Mouse (Mus musculus): ENCODE data around the gene Xdh.
"Not testable (repeated sequence)": the region's sequence is repeated elsewhere in the genome, so short reads cannot be mapped to it uniquely, and the experiment has no call there.

The Xdh gene

GRCm38 (mm10) chr17:73882194-73882593 lies 67.8 kb downstream of the Xdh start:
- DNase-seq (ENCODE audit: low read depth in 1 of 2, low spot score in 2 of 2): peak in 1 of 2 experiments; percentile 21

DNA sequence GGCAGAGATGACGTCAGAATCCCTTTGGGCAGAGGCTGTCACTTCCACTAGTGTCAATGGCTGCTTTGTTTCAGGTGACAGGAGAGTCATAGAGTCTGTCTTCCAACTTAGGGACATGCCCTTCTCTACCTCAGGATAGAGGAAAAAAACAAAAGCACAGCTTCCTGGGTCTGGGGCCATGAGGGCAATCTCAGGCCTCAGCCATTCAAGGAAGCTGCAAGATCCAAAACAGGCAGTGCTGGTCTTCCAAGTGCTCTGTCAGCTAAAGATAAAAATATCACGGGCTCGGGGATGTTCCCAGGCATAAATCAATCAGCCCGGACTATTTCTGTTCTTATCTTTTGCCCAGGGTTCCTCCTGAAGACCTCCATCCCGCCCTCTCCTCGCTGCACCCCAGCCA lies 68.7 kb downstream of the Xdh start:
- DNase-seq (ENCODE audit: low read depth in 1 of 2, low spot score in 2 of 2): no peak

DNA sequence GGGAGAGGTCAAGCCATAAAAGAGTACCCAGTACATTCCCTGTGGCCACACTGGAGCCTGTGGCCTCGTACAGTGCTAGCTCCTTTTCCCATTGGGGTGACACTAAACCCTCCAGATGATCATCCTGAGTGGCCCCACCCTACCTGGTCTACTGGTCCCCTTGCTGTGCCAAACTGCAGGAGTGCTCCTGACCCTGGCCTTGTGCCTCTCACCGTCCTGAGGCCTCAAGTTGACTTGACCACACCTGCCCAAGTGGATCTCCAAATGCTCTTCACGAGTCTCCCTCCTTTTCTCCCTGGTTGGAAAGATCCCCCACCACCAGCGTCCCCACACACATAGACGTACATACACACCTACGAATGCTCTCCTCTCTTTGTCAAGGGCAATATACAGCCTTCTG lies 69.7 kb downstream of the Xdh start:
- DNase-seq (ENCODE audit: low read depth in 1 of 2, low spot score in 2 of 2): no peak

GRCm38 (mm10) chr17:73879262-73879916 lies 70.6 kb downstream of the Xdh start:
- no peak for DNase-seq (ENCODE audit: low read depth in 1 of 2, low spot score in 2 of 2)

GRCm38 (mm10) chr17:73875674-73876073 lies 74.3 kb downstream of the Xdh start:
- no peak for DNase-seq (ENCODE audit: low read depth in 1 of 2, low spot score in 2 of 2)

DNA sequence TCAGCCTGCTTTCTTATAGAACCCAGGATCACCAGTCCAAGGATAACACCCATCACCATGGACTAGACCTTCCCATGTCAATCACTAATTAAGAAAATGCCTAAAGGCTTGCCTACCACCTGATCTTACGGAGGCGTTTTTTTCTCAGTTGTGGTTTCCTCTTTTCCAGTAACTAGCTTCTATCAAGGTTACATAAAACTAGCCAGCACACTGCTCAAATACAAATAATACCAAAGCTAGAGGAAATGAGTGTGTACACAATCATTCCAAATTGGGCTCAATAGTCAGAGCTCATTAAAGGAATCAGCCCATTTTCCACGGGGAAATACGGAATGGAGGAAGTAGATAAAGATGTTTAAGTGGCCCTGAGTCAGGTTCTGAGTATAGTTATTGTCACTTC lies 74.7 kb downstream of the Xdh start:
- no peak for DNase-seq (ENCODE audit: low read depth in 1 of 2, low spot score in 2 of 2)

DNA sequence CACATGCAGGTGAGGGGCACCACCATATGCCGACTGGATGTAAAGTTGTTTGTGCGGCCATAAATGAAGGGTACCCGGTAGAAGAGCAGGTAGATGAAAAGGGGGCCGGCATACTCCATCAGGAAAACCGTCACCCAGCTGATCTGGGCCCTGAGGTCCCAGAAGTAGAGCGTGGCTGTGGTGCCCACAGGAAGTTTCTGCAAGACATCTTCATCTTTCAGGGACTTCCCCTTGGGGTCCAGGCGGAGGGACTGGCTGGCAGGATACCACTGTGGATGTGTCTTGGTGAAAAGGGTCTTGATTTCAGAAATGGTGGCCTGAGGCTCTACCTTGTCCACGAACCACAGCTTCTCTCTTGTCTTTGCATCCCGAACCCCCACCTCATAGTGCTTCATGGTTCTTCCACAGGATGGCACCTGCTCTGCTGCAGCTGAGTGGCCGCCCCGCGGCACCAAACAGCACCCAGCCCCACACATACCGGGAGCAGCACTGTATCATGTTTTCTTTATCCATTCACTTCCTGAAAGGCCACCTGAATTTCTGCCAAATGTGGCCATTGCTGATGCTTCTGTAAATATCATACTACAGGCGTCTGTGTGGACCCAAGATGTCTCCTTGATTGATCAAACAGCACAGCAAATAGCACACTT lies 78.9 kb downstream of the Xdh start:
- DNase-seq (ENCODE audit: low read depth in 1 of 2, low spot score in 2 of 2): no peak

DNA sequence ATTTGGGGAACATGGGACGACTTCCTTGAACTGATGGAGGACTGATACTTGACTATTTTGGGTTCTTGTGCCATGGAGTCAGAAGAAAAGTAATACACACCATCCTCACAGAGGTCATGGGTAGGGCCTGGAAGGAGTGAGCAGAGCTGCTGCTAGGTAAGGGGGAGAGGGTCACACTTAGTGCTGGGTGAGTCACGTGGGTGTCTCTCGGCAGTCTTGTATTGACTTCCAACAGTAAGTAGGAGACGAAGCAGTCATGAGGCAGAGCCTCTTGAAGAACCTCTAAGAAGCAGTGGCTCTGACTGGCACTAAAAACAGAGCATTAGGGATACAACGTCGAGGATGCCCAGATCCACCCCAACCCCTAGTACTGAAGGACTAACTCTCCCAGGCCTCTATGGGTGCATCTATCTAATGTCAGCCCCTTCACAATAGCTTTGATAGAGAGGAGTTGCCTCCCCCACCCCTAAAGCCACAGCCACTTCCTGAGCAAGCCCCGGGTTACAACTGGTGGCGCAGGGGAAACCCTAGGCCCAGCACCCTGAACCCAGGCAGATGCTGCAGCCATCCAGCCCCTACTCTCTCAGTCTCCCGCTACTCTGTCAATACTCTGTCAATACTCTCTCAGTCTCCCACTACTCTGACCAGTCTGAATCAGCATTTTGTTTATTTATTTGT lies 80.8 kb downstream of the Xdh start:
- DNase-seq (ENCODE audit: low read depth in 1 of 2, low spot score in 2 of 2): no peak

DNA sequence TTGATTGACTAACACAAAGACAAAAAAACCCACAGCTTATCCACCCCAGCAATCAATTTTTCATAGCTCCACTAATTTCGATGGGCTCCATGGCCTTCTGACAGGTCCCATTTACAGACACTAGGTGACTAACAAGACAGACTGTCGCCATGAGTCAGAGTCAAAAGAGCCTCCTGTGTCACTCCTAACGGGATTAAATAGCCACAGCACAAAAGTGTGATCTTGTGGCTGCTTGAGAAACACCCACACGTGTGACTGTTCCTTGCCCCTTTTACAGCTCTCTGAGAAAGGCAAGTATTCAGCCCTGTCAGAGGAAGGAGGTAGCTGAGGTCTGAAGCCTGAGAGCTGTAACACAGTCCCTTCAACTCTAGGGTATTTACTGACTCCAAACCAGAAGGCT lies 96.3 kb downstream of the Xdh start:
- DNase-seq (ENCODE audit: low read depth in 1 of 2, low spot score in 2 of 2): no peak

DNA sequence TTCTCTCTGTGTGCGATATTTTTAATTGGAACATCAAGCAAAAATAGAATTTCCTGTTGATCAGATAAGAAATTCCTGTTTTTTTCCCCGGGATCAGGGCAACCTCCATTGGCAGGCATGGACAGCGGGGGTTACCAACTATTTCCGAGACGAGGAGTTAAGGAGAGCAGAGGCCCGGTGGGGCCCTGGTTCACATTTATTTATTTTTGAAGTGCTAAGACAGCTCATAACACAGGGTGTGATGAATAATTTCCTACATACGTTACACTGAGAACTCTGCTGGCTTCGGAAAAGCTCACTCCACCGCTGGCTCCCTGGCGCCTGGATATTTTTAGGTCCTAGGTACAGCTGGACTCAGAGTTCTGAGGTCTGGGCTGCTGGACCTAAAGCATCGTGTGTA lies 97.0 kb downstream of the Xdh start:
- DNase-seq (ENCODE audit: low read depth in 1 of 2, low spot score in 2 of 2): no peak

- DNase-seq (ENCODE audit: low read depth in 1 of 2, low spot score in 2 of 2): no peak
Observed at GRCm38 (mm10) chr17:73847399-73847798, 102.6 kb downstream of the Xdh start.

GRCm38 (mm10) chr17:73845632-73846031 lies 104.4 kb downstream of the Xdh start:
- no peak for DNase-seq (ENCODE audit: low read depth in 1 of 2, low spot score in 2 of 2)

- DNase-seq (ENCODE audit: low read depth in 1 of 2, low spot score in 2 of 2): no peak
Observed at GRCm38 (mm10) chr17:73842963-73843362, 107.0 kb downstream of the Xdh start.

GRCm38 (mm10) chr17:73839876-73840275 lies 110.1 kb downstream of the Xdh start:
- not testable (repeated sequence) for DNase-seq (ENCODE audit: low read depth in 1 of 2, low spot score in 2 of 2)

- DNase-seq (ENCODE audit: low read depth in 1 of 2, low spot score in 2 of 2): no peak
Observed at GRCm38 (mm10) chr17:73839086-73839835, 110.7 kb downstream of the Xdh start.

GRCm38 (mm10) chr17:73837244-73837643 lies 112.8 kb downstream of the Xdh start:
- no peak for DNase-seq (ENCODE audit: low read depth in 1 of 2, low spot score in 2 of 2)

DNA sequence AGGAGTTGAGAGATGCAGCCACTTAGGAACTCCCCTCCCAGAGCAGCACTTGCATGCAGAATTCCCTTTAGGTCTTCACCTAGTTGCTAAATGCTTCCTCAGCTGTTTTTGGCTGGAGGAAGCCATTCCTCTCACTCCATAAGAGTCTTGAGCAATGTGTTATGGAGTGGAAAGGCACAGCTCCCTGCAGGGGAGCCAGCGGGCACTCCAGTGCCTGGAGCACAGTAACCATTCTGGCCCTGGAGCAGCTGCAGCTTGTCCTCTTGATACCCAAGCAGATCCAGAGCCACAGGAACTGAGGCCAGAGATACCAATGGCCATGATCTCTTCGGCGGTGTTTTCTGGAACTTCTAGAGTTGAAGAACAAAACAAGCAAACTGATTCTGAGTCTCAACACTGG lies 113.4 kb downstream of the Xdh start:
- no peak for DNase-seq (ENCODE audit: low read depth in 1 of 2, low spot score in 2 of 2)

All from monocyte, adult 2 months (primary cell).